Mouse (Mus musculus): ENCODE data around the gene Kmt5a. TPM values are rescaled to one million over a fixed set of nuclear protein-coding genes. Genes with fewer than 3 reads are reported as not detected.

The Kmt5a gene
- polyA plus RNA-seq, 2 experiments = 70.9 to 101 TPM

DNA sequence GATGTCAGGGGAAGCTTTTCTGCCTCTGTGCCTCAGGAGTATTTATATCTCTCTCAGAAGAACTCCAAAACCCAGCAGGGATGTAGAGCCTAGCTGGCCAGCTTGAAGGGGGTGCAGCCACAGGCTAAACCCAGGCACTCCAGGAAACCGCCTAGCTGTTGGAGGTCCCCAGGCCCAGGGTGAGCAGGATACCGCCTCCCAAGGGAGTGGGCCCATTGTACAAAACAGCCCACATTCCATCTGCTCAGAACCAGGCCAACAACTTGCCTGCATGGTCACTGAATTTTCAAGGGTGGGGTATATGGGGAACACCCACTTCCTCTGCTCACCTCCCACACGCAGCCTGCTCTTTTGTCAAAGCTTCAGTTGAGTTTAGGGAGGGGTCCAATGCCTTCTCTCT lies 60.8 kb downstream of the Kmt5a start:
- TF ChIP-seq POLR2A (IDR thresholded peaks at IDR 0.05; ENCODE audit: borderline replicate concordance, extremely low read depth, insufficient read depth, insufficient read length) = no peak
- Histone ChIP-seq H3K9me3 (ENCODE audit: control insufficient read depth, low read length) (no peaks in the 10 kb centered on the region), H3K9ac (ENCODE audit: low read depth, low read length, severe bottlenecking) (no peak overlapping the region), H3K4me2 (replicated peaks; ENCODE audit: low read depth, low read length, severe bottlenecking) (no peak overlapping the region), H3K27me3 (ENCODE audit: control insufficient read depth, insufficient read depth, low read length) (no peaks in the 10 kb centered on the region), H3K4me3 (replicated peaks; ENCODE audit: low read length) (no peak overlapping the region), H3K4me1 (ENCODE audit: control insufficient read depth, insufficient read depth, low read length) (no peaks in the 10 kb centered on the region), H3K36me3 (ENCODE audit: control insufficient read depth, insufficient read depth, low read length) (peaks cover 80% of the 10 kb centered on the region), H3K27ac (replicated peaks; ENCODE audit: low read depth, low read length) (no peak overlapping the region)
- no peak for DNase-seq (ENCODE audit: low spot score)
- no peak for ATAC-seq (ENCODE audit: low FRiP score, low read depth)
- WGBS = 98% methylated on average over 3 of the region's 3 CpGs

DNA sequence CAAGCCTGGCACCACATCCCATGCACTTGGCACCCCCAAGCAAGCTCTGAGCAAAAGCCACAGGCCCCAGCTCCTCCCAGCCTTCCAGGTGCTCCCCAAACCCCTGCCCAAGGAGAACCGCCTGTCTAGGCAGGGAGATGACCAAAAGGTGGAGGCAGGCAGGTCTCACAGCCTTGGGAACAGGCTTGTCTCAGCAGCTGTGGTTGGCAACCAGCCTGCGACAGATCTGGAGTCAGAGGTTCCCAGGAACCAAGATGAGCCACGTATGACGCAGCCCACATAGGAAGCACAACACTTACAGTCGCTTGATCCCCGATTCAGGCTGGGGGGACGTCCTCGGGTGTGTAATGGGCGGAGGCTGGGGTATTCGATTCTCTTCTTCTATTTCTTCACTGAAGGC lies 61.8 kb downstream of the Kmt5a start:
- Histone ChIP-seq H3K36me3 (ENCODE audit: control insufficient read depth, insufficient read depth, low read length) (peaks cover 78% of the 10 kb centered on the region), H3K4me3 (replicated peaks; ENCODE audit: low read length) (no peak overlapping the region), H3K9me3 (ENCODE audit: control insufficient read depth, low read length) (no peaks in the 10 kb centered on the region), H3K4me2 (replicated peaks; ENCODE audit: low read depth, low read length, severe bottlenecking) (no peak overlapping the region), H3K27ac (replicated peaks; ENCODE audit: low read depth, low read length) (no peak overlapping the region), H3K9ac (ENCODE audit: low read depth, low read length, severe bottlenecking) (no peak overlapping the region), H3K27me3 (ENCODE audit: control insufficient read depth, insufficient read depth, low read length) (no peaks in the 10 kb centered on the region), H3K4me1 (ENCODE audit: control insufficient read depth, insufficient read depth, low read length) (no peaks in the 10 kb centered on the region)
- no peak for TF ChIP-seq POLR2A (IDR thresholded peaks at IDR 0.05; ENCODE audit: borderline replicate concordance, extremely low read depth, insufficient read depth, insufficient read length)
- DNase-seq (ENCODE audit: low spot score) (no peak), ATAC-seq (ENCODE audit: low FRiP score, low read depth) (no peak)
- WGBS = 90% methylated on average over 10 of the region's 10 CpGs

DNA sequence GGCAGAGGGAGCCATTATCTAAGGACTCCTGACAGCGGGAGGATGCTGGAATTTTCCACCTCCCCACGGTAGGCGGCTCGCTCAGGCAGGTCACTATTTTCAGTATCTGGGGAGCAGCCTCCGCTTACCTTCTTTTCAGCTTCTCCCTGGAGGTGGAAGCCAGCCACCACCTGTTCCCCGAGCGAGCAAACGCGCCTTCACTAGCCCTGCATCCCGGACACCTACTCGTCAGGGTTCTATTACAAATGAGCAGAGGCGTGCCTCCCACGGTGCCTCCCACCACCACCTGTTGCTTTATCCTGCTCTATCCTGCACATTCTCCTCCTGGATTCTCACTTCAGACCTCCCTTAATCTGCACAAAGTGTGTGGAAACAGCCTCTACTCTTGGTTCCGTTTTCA lies 64.0 kb downstream of the Kmt5a start:
- H3K9ac ChIP-seq (ENCODE audit: low read depth, low read length, severe bottlenecking) = no peak overlapping the region

DNA sequence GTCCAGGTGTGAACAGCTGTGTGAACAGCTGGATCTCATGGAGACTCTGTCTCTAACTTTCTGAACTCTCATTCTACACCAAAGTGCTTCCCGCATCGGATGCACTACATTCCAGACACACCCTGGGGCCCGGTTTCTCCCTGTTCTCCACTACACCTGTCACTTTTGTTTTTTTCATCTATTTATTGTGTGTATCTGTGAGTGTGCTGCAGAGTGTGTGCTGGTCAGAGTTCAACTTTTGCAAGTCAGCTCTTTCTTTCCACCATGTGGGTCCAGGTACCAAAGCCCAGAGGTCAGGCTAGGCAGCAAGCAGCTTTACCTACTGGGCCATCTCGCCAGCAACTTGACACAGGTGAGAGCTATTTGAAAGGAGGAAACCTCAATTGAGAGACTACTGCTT lies 65.5 kb downstream of the Kmt5a start:
- no peaks in the 10 kb centered on the region for H3K4me1 ChIP-seq (ENCODE audit: control insufficient read depth, insufficient read depth, low read length)
- H3K27me3 ChIP-seq (ENCODE audit: control insufficient read depth, insufficient read depth, low read length) = no peaks in the 10 kb centered on the region
- H3K9ac ChIP-seq (ENCODE audit: low read depth, low read length, severe bottlenecking) = no peak overlapping the region
- no peak for DNase-seq (ENCODE audit: low spot score)
- H3K9me3 ChIP-seq (ENCODE audit: control insufficient read depth, low read length) = no peaks in the 10 kb centered on the region
- H3K27ac ChIP-seq (replicated peaks; ENCODE audit: low read depth, low read length) = no peak overlapping the region
- no peak overlapping the region for H3K4me2 ChIP-seq (replicated peaks; ENCODE audit: low read depth, low read length, severe bottlenecking)
- H3K36me3 ChIP-seq (ENCODE audit: control insufficient read depth, insufficient read depth, low read length) = peaks cover 79% of the 10 kb centered on the region
- H3K4me3 ChIP-seq (replicated peaks; ENCODE audit: low read length) = no peak overlapping the region
- no peak for TF ChIP-seq POLR2A (IDR thresholded peaks at IDR 0.05; ENCODE audit: borderline replicate concordance, extremely low read depth, insufficient read depth, insufficient read length)
- no peak for ATAC-seq (ENCODE audit: low FRiP score, low read depth)
- 87% methylated on average over 4 of the region's 4 CpGs for WGBS

More for the DNA sequence above, 64.0 kb downstream of the Kmt5a start:
- DNase-seq (ENCODE audit: low spot score) (no peak), ATAC-seq (ENCODE audit: low FRiP score, low read depth) (no peak)
- no peak for TF ChIP-seq POLR2A (IDR thresholded peaks at IDR 0.05; ENCODE audit: borderline replicate concordance, extremely low read depth, insufficient read depth, insufficient read length)
- no peak overlapping the region for H3K27ac ChIP-seq (replicated peaks; ENCODE audit: low read depth, low read length)
- H3K4me3 ChIP-seq (replicated peaks; ENCODE audit: low read length) = no peak overlapping the region
- WGBS = 72% methylated on average over 13 of the region's 14 CpGs
- H3K36me3 ChIP-seq (ENCODE audit: control insufficient read depth, insufficient read depth, low read length) = peaks cover 86% of the 10 kb centered on the region
- H3K27me3 ChIP-seq (ENCODE audit: control insufficient read depth, insufficient read depth, low read length) = no peaks in the 10 kb centered on the region
- H3K4me1 ChIP-seq (ENCODE audit: control insufficient read depth, insufficient read depth, low read length) = no peaks in the 10 kb centered on the region
- no peak overlapping the region for H3K4me2 ChIP-seq (replicated peaks; ENCODE audit: low read depth, low read length, severe bottlenecking)
- H3K9me3 ChIP-seq (ENCODE audit: control insufficient read depth, low read length) = no peaks in the 10 kb centered on the region

DNA sequence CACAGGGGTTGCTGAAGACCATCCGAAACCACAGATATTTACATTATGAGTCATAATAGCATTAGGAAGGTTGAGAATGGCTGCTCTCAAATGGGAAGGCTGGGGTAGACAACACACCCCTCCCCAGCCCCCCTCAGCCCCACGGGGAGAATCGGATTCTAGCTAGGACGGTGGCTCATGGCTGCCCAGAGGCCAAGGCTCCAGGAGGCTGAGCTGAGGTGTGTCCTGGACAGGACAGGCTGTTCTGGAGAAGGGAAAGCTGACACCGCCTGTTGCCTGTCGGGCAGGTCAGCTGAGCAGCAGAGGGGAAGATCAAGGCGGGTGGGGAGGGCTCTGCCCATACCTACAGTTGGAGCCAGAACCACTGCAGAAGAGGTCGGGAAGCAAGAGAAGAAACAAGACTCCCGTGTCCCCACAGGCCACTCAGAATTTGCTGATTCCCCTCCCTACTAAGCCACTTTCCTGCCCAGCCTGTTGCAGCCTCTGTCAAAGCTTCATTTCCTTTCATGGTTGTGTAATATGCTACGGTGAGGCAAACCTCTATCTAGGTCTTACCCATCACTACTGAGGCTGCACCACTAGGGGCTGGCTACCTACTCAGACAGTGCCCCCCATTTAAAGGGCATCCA lies 67.1 kb downstream of the Kmt5a start:
- Histone ChIP-seq H3K4me1 (ENCODE audit: control insufficient read depth, insufficient read depth, low read length) (no peaks in the 10 kb centered on the region), H3K4me3 (replicated peaks; ENCODE audit: low read length) (no peak overlapping the region), H3K27ac (replicated peaks; ENCODE audit: low read depth, low read length) (no peak overlapping the region), H3K36me3 (ENCODE audit: control insufficient read depth, insufficient read depth, low read length) (peaks cover 76% of the 10 kb centered on the region), H3K27me3 (ENCODE audit: control insufficient read depth, insufficient read depth, low read length) (no peaks in the 10 kb centered on the region), H3K9ac (ENCODE audit: low read depth, low read length, severe bottlenecking) (no peak overlapping the region), H3K9me3 (ENCODE audit: control insufficient read depth, low read length) (no peaks in the 10 kb centered on the region), H3K4me2 (replicated peaks; ENCODE audit: low read depth, low read length, severe bottlenecking) (no peak overlapping the region)
- no peak for TF ChIP-seq POLR2A (IDR thresholded peaks at IDR 0.05; ENCODE audit: borderline replicate concordance, extremely low read depth, insufficient read depth, insufficient read length)
- WGBS = 49% methylated on average over 10 of the region's 10 CpGs
- no peak for ATAC-seq (ENCODE audit: low FRiP score, low read depth)
- DNase-seq (ENCODE audit: low spot score) = no peak

Measured in limb, embryonic 14.5 days (tissue).